Mouse (Mus musculus): Measurements from ENCODE around the gene Dchs1. TPM values are rescaled to one million over a fixed set of nuclear protein-coding genes. Genes with fewer than 3 reads are reported as not detected.

Gene Dchs1
- polyA plus RNA-seq (2012; rRNA removed): 4.5 and 5.0 TPM in 2 replicates

DNA sequence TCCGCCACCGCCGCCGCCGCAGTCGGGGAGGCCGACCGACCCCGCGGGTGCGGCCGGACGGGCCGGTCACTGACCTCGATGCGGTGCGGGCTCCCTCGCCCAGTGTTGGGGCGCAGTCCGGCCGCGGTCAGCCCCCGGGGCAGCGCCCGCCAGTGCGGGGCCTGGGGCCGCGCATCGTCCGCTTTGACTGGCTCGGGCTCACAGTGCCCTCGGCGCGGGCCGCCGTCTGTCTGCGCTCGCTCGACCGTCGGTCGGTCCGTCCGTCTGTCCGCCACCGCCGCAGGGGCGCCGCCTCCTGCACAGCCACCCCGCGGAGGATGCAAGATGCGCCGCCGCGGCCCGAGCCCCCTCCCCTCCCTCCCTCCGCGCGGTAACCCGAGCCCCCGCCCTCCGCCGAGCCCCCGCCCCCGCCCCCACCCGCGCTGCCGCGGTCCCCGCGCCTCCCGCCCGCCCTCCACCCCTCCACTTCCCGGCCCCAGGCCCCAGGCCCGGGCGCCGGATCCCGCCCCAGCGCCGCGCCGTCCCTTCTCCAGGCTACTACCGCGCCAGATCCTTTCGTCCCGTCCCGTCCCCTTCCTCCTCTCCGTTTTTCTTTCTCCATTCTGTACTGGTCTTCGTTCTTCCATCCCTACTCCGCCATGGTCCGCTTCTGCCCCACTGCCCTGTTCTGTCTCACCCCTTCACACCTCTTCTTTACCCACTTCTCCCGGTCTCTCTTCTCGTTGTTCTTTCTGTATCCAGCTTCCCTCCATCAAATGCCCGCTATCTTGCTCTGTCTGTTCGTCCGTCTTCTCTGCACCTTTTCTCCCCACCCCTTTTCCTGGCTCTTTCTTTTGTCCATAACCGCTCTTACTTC lies at the start of gene Dchs1:
Gene Dchs1, minus strand, starts transcription at position 370 of the 856 bp plus-strand sequence.
- Histone ChIP-seq H3K4me3 (replicated peaks; ENCODE audit: insufficient read depth, low read depth, low read length) (peak within 1 kb of the TSS; percentile 60), H3K27ac (ENCODE audit: insufficient read depth, low read length) (no peak within 1 kb of the TSS), H3K27me3 (ENCODE audit: control insufficient read depth, insufficient read depth, low read length) (no peaks in the 10 kb centered on the region; the same call in 1 of the 2 replicates), H3K4me1 (ENCODE audit: control insufficient read depth, insufficient read depth, low read length) (no peaks in the 10 kb centered on the region)
- no peak for DNase-seq
- TF ChIP-seq CTCF (IDR thresholded peaks at IDR 0.05; ENCODE audit: borderline replicate concordance, insufficient read depth, low read depth, low read length) (no peak), POLR2A (IDR thresholded peaks at IDR 0.05; ENCODE audit: borderline replicate concordance, insufficient read depth, low read length) (no peak)
- under 1% methylated on average over 76 of the region's 97 CpGs for WGBS

DNA sequence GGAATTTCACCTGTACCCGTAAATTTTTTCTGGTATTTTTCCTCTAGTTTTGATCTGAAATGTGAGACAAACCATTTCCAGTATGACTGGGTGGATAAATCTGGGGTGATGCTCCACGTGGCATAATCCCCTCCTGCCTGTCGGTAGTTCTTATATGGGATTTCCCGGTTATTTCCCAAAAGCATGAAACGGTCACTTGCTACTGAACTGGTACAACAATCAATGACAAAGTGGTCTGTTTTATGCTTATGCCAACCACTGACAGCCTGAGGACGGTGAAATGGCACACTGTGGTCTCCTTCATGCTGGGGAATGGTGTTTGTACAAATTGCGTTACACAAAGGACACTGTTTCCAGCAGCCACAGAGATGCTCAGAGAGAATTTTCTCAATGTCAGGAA lies 36.8 kb upstream of the Dchs1 start:
- no peaks in the 10 kb centered on the region for H3K27me3 ChIP-seq (ENCODE audit: control insufficient read depth, insufficient read depth, low read length)
- no peak overlapping the region for H3K4me3 ChIP-seq (replicated peaks; ENCODE audit: insufficient read depth, low read depth, low read length)
- H3K4me1 ChIP-seq (ENCODE audit: control insufficient read depth, insufficient read depth, low read length): no peaks in the 10 kb centered on the region
- no peak overlapping the region for H3K27ac ChIP-seq (ENCODE audit: insufficient read depth, low read length)
- DNase-seq: no peak
- TF ChIP-seq CTCF (IDR thresholded peaks at IDR 0.05; ENCODE audit: borderline replicate concordance, insufficient read depth, low read depth, low read length): no peak
- no peak for TF ChIP-seq POLR2A (IDR thresholded peaks at IDR 0.05; ENCODE audit: borderline replicate concordance, insufficient read depth, low read length)
- WGBS: 51% methylated on average over 7 of the region's 7 CpGs

GRCm38 (mm10) chr7:105818483-105818882 lies 31.0 kb upstream of the Dchs1 start:
- Histone ChIP-seq H3K4me3 (replicated peaks; ENCODE audit: insufficient read depth, low read depth, low read length) (no peak overlapping the region), H3K27ac (ENCODE audit: insufficient read depth, low read length) (no peak overlapping the region), H3K4me1 (ENCODE audit: control insufficient read depth, insufficient read depth, low read length) (no peaks in the 10 kb centered on the region), H3K27me3 (ENCODE audit: control insufficient read depth, insufficient read depth, low read length) (no peaks in the 10 kb centered on the region)
- 0% methylated on average over 1 of the region's 1 CpGs for WGBS
- TF ChIP-seq POLR2A (IDR thresholded peaks at IDR 0.05; ENCODE audit: borderline replicate concordance, insufficient read depth, low read length) (no peak), CTCF (IDR thresholded peaks at IDR 0.05; ENCODE audit: borderline replicate concordance, insufficient read depth, low read depth, low read length) (peak; percentile 33; the same call in 1 of the 2 replicates)
- no peak for DNase-seq

GRCm38 (mm10) chr7:105816736-105817135 lies 29.3 kb upstream of the Dchs1 start:
- Histone ChIP-seq H3K27ac (ENCODE audit: insufficient read depth, low read length) (no peak overlapping the region), H3K4me3 (replicated peaks; ENCODE audit: insufficient read depth, low read depth, low read length) (no peak overlapping the region), H3K27me3 (ENCODE audit: control insufficient read depth, insufficient read depth, low read length) (no peaks in the 10 kb centered on the region), H3K4me1 (ENCODE audit: control insufficient read depth, insufficient read depth, low read length) (no peaks in the 10 kb centered on the region)
- DNase-seq: no peak
- TF ChIP-seq POLR2A (IDR thresholded peaks at IDR 0.05; ENCODE audit: borderline replicate concordance, insufficient read depth, low read length) (no peak), CTCF (IDR thresholded peaks at IDR 0.05; ENCODE audit: borderline replicate concordance, insufficient read depth, low read depth, low read length) (no peak)

- H3K27ac ChIP-seq (ENCODE audit: insufficient read depth, low read length): no peak overlapping the region
- no peaks in the 10 kb centered on the region for H3K4me1 ChIP-seq (ENCODE audit: control insufficient read depth, insufficient read depth, low read length)
- no peak for DNase-seq
- WGBS: 80% methylated on average over 3 of the region's 3 CpGs
- no peak for TF ChIP-seq CTCF (IDR thresholded peaks at IDR 0.05; ENCODE audit: borderline replicate concordance, insufficient read depth, low read depth, low read length)
- no peak for TF ChIP-seq POLR2A (IDR thresholded peaks at IDR 0.05; ENCODE audit: borderline replicate concordance, insufficient read depth, low read length)
- H3K4me3 ChIP-seq (replicated peaks; ENCODE audit: insufficient read depth, low read depth, low read length): no peak overlapping the region
- no peaks in the 10 kb centered on the region for H3K27me3 ChIP-seq (ENCODE audit: control insufficient read depth, insufficient read depth, low read length)
Measured at GRCm38 (mm10) chr7:105813326-105813725, 25.9 kb upstream of the Dchs1 start.

GRCm38 (mm10) chr7:105812566-105812965 lies 25.1 kb upstream of the Dchs1 start:
- Histone ChIP-seq H3K27ac (ENCODE audit: insufficient read depth, low read length) (no peak overlapping the region), H3K27me3 (ENCODE audit: control insufficient read depth, insufficient read depth, low read length) (no peaks in the 10 kb centered on the region), H3K4me3 (replicated peaks; ENCODE audit: insufficient read depth, low read depth, low read length) (no peak overlapping the region), H3K4me1 (ENCODE audit: control insufficient read depth, insufficient read depth, low read length) (no peaks in the 10 kb centered on the region)
- WGBS: 85% methylated on average over 3 of the region's 3 CpGs
- DNase-seq: no peak
- TF ChIP-seq CTCF (IDR thresholded peaks at IDR 0.05; ENCODE audit: borderline replicate concordance, insufficient read depth, low read depth, low read length): no peak
- TF ChIP-seq POLR2A (IDR thresholded peaks at IDR 0.05; ENCODE audit: borderline replicate concordance, insufficient read depth, low read length): no peak

DNA sequence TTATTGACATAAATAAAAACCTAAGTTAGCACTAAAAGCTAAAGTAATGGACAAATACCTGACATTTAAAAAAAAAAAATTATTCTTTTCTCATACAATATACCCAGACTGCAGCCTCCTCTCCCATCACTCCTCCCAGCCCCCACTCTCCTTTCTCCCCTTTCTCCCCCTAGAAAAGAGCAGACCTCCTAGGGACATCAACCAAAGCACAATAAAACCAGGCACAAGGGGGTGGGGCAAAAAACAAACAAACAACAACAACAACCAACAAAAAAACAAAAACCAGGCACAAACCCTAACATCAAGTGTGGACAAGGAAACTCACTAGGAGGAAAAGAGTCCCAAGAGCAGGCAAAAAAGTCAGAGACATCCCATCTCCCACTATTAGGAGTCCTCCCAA lies 24.1 kb upstream of the Dchs1 start:
- no peak overlapping the region for H3K27ac ChIP-seq (ENCODE audit: insufficient read depth, low read length)
- peak overlapping the region; percentile 15 for H3K4me3 ChIP-seq (replicated peaks; ENCODE audit: insufficient read depth, low read depth, low read length)
- H3K27me3 ChIP-seq (ENCODE audit: control insufficient read depth, insufficient read depth, low read length): no peaks in the 10 kb centered on the region
- H3K4me1 ChIP-seq (ENCODE audit: control insufficient read depth, insufficient read depth, low read length): no peaks in the 10 kb centered on the region
- TF ChIP-seq CTCF (IDR thresholded peaks at IDR 0.05; ENCODE audit: borderline replicate concordance, insufficient read depth, low read depth, low read length) (no peak), POLR2A (IDR thresholded peaks at IDR 0.05; ENCODE audit: borderline replicate concordance, insufficient read depth, low read length) (no peak)
- peak; percentile 21 to 41 for DNase-seq

- DNase-seq: peak; percentile 100
- WGBS: under 1% methylated on average over 52 of the region's 52 CpGs
- H3K4me1 ChIP-seq (ENCODE audit: control insufficient read depth, insufficient read depth, low read length): no peaks in the 10 kb centered on the region
Measured at GRCm38 (mm10) chr7:105810877-105811489, 23.5 kb upstream of the Dchs1 start, which contains the start of gene Mrpl17. TSS of gene Mrpl17 (minus strand) at chr7:105811099.

More at GRCm38 (mm10) chr7:105810877-105811489, 23.5 kb upstream of the Dchs1 start, which contains the start of gene Mrpl17:
- no peaks in the 10 kb centered on the region for H3K27me3 ChIP-seq (ENCODE audit: control insufficient read depth, insufficient read depth, low read length)
- H3K4me3 ChIP-seq (replicated peaks; ENCODE audit: insufficient read depth, low read depth, low read length): peak within 1 kb of the TSS; percentile 76
- TF ChIP-seq CTCF (IDR thresholded peaks at IDR 0.05; ENCODE audit: borderline replicate concordance, insufficient read depth, low read depth, low read length) (peak; percentile 69), POLR2A (IDR thresholded peaks at IDR 0.05; ENCODE audit: borderline replicate concordance, insufficient read depth, low read length) (peak; percentile 63)
- H3K27ac ChIP-seq (ENCODE audit: insufficient read depth, low read length): peak within 1 kb of the TSS; percentile 39

Measured in cerebellum, adult 2 months (tissue).